ENCODE assay signal across 14 mouse cellular contexts in genomic region chr11:116476041-116476440, GRCm38 (mm10). TPM values are rescaled to one million over a fixed set of nuclear protein-coding genes. Genes with fewer than 3 reads are reported as not detected.
DNase-seq lines count a peak whose midpoint lies in the region; ATAC-seq and TF ChIP-seq lines count a peak whose summit lies in the region.
"Had no signal": no experiment of that assay in that cellular context is flagged by ENCODE, and none has a peak within 500 bp of the region (broad histone marks: within the 10 kb centered on the region; RNA-seq: fewer than 3 reads in every experiment).

No protein-coding gene starts in this region.

- no peak overlapping the region for H3K4me2 ChIP-seq in embryonic facial prominence, embryonic 15.5 days (replicated peaks)
- H3K4me2 ChIP-seq: neural tube, embryonic 15.5 days had no signal

- 80% methylated on average over 10 of the region's 10 CpGs for WGBS in embryonic facial prominence, embryonic 15.5 days
- 92% methylated on average over 10 of the region's 10 CpGs for WGBS in embryonic facial prominence, embryonic 10.5 days

- TF ChIP-seq CTCF in layer of hippocampus, adult 2 months (conservative IDR thresholded peaks at IDR 0.05) = no peak

- H3K4me1 ChIP-seq in embryonic facial prominence, embryonic 15.5 days = no peaks in the 10 kb centered on the region
- H3K4me1 ChIP-seq in embryonic facial prominence, embryonic 10.5 days = peaks cover 20% of the 10 kb centered on the region
- H3K4me1 ChIP-seq: neural tube, embryonic 15.5 days had no signal

- H3K9ac ChIP-seq in embryonic facial prominence, embryonic 15.5 days = no peak overlapping the region
- H3K9ac ChIP-seq: neural tube, embryonic 15.5 days had no signal

- H3K27ac ChIP-seq in embryonic facial prominence, embryonic 15.5 days (replicated peaks) = 0 out of 2 replicates have a peak overlapping the region, but pooled peaks have one; percentile 2
- no peak overlapping the region for H3K27ac ChIP-seq in embryonic facial prominence, embryonic 10.5 days (replicated peaks)
- H3K27ac ChIP-seq in layer of hippocampus, adult 2 months = peak overlapping the region; percentile 64
- H3K27ac ChIP-seq: neural tube, embryonic 15.5 days had no signal

- ATAC-seq in embryonic facial prominence, embryonic 15.5 days (ENCODE audit: insufficient number of reproducible peaks, low FRiP score, low TSS enrichment, low read depth) = no peak
- ATAC-seq: midbrain, embryonic 16.5 days had no signal

- H3K36me3 ChIP-seq in embryonic facial prominence, embryonic 15.5 days = peaks cover 98% of the 10 kb centered on the region
- peaks cover 100% of the 10 kb centered on the region for H3K36me3 ChIP-seq in embryonic facial prominence, embryonic 10.5 days (replicated peaks)

- no peaks in the 10 kb centered on the region for H3K27me3 ChIP-seq in embryonic facial prominence, embryonic 15.5 days
- no peaks in the 10 kb centered on the region for H3K27me3 ChIP-seq in embryonic facial prominence, embryonic 10.5 days (replicated peaks; ENCODE audit: low read depth, poor library complexity, severe bottlenecking)
- H3K27me3 ChIP-seq: neural tube, embryonic 15.5 days had no signal

- no peak overlapping the region for H3K4me3 ChIP-seq in embryonic facial prominence, embryonic 15.5 days (replicated peaks)
- H3K4me3 ChIP-seq in embryonic facial prominence, embryonic 10.5 days = no peak overlapping the region
- H3K4me3 ChIP-seq in layer of hippocampus, adult 2 months = no peak overlapping the region
- H3K4me3 ChIP-seq: neural tube, embryonic 15.5 days had no signal

- no peak for DNase-seq in embryonic facial prominence, embryonic 10.5 days (ENCODE audit: low spot score)
- DNase-seq in layer of hippocampus, adult 2 months (ENCODE audit: low spot score in 2 of 2) = peak in 1 of 2 experiments; percentile 33
- no peak for DNase-seq in layer of hippocampus, adult 9-11 months
- DNase-seq in adipocyte (ENCODE audit: low spot score) = peak; percentile 32
- peak; percentile 76 for DNase-seq in kidney, adult 9 months
- DNase-seq in spleen, postnatal 14 days (ENCODE audit: low spot score in 2 of 2) = no peak
- DNase-seq in cerebellum, postnatal 36 days = no peak
- DNase-seq: liver; lung, postnatal 10 days; thymus, postnatal 36 days had no signal

- H3K9me3 ChIP-seq in embryonic facial prominence, embryonic 15.5 days (replicated peaks) = no peaks in the 10 kb centered on the region
- 0 out of 2 replicates have a peak, but pooled peaks cover 3% of the 10 kb centered on the region for H3K9me3 ChIP-seq in embryonic facial prominence, embryonic 10.5 days
- H3K9me3 ChIP-seq: neural tube, embryonic 15.5 days had no signal

RNA-seq across cellular contexts. Expression of gene Qrich2, which starts 10.0 kb away (rescaled TPM):
- 0.09 and 0.16 TPM in 2 replicates for polyA plus RNA-seq in embryonic facial prominence, embryonic 15.5 days (2015; fragmentation: Nextera tagmentation; extraction: Ambion mirVana)
- polyA plus RNA-seq in embryonic facial prominence, embryonic 10.5 days (2016; fragmentation: Nextera tagmentation; extraction: Ambion mirVana) = 0.23 and 0.44 TPM in 2 replicates
- total RNA-seq in layer of hippocampus, adult 2 months (2021) = under 1 TPM in 1 of 2 experiments, not detected in 1; 0.17 TPM
- total RNA-seq: layer of hippocampus, postnatal 25 days had no signal
- polyA plus RNA-seq: neural tube, embryonic 15.5 days had no signal

RNA-seq across cellular contexts. Expression of gene Prpsap1, which starts 18.0 kb away (rescaled TPM):
- 154 and 161 TPM in 2 replicates for polyA plus RNA-seq in embryonic facial prominence, embryonic 15.5 days (2015; fragmentation: Nextera tagmentation; extraction: Ambion mirVana)
- polyA plus RNA-seq in embryonic facial prominence, embryonic 10.5 days (2016; fragmentation: Nextera tagmentation; extraction: Ambion mirVana) = 233 and 242 TPM in 2 replicates
- 10 to 100 TPM; 84.2 to 98.5 TPM for total RNA-seq in layer of hippocampus, adult 2 months (2021)

RNA-seq across cellular contexts. Expression of gene Ubald2, which starts 42.1 kb away (rescaled TPM):
- 33.3 and 39.6 TPM in 2 replicates for polyA plus RNA-seq in embryonic facial prominence, embryonic 15.5 days (2015; fragmentation: Nextera tagmentation; extraction: Ambion mirVana)
- polyA plus RNA-seq in embryonic facial prominence, embryonic 10.5 days (2016; fragmentation: Nextera tagmentation; extraction: Ambion mirVana) = 43.7 and 46.4 TPM in 2 replicates
- total RNA-seq in layer of hippocampus, adult 2 months (2021) = 10 to 100 TPM; 32.5 to 41.9 TPM

RNA-seq across cellular contexts. Expression of gene Sphk1, which starts 54.7 kb away (rescaled TPM):
- polyA plus RNA-seq in embryonic facial prominence, embryonic 15.5 days (2015; fragmentation: Nextera tagmentation; extraction: Ambion mirVana) = 12.3 and 12.5 TPM in 2 replicates
- 5.9 and 6.5 TPM in 2 replicates for polyA plus RNA-seq in embryonic facial prominence, embryonic 10.5 days (2016; fragmentation: Nextera tagmentation; extraction: Ambion mirVana)
- 1 to 10 TPM; 1.6 to 1.9 TPM for total RNA-seq in layer of hippocampus, adult 2 months (2021)

Comparison
In these comparisons a context has a peak if more than half of its experiments do, and no peak if none do; other contexts are left out.
1. DNase-seq: peak in adipocyte (single experiment) and kidney, adult 9 months (single experiment); none in embryonic facial prominence, embryonic 10.5 days (single experiment), layer of hippocampus, adult 9-11 months (single experiment), spleen, postnatal 14 days (0 of 2) and cerebellum, postnatal 36 days (0 of 2).